Mouse (Mus musculus): Measurements from ENCODE around the gene Tigit.

DNA sequence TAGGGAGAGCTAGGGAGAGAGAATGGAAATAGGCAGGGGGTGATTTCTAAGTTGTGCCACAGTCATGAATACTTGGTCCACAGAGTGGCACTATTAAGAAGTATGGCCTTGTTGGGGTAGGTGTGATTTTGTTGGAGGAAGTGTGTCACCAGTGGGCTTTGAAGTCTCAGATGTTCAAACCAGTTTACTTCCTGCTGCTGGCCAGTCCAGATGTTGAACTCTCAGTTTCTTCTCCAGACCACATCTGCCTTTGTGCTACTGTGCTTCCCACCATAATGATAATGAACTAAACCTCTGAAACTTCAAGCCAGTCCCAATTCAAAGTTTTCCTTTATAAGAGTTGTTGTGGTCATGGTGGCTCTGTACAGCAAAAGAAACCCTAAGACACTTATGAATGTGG lies 8.8 kb upstream of the Tigit start:
- no peak for TF ChIP-seq CTCF (IDR thresholded peaks at IDR 0.05; ENCODE audit: low read depth)
- no peak for TF ChIP-seq EP300 (optimal IDR thresholded peaks at IDR 0.05)
